Mouse (Mus musculus): ENCODE results near the gene March9. TPM values are rescaled to one million over a fixed set of nuclear protein-coding genes. Genes with fewer than 3 reads are reported as not detected.
A peak's percentile ranks its signal among the peaks of the same experiment; 100 is the strongest.

Gene March9
- under 1 TPM; 0.62 to 0.82 TPM for total RNA-seq (2021)
- long read RNA-seq, experiment 1, partial matches to known transcripts = 0 of 1 reads
- long read RNA-seq, experiment 1, other reads (novel, unspliced or antisense) = 1 of 1 reads
- long read RNA-seq, experiment 2, partial matches to known transcripts = 0 of 1 reads
- long read RNA-seq, experiment 2, other reads (novel, unspliced or antisense) = 0 of 1 reads

DNA sequence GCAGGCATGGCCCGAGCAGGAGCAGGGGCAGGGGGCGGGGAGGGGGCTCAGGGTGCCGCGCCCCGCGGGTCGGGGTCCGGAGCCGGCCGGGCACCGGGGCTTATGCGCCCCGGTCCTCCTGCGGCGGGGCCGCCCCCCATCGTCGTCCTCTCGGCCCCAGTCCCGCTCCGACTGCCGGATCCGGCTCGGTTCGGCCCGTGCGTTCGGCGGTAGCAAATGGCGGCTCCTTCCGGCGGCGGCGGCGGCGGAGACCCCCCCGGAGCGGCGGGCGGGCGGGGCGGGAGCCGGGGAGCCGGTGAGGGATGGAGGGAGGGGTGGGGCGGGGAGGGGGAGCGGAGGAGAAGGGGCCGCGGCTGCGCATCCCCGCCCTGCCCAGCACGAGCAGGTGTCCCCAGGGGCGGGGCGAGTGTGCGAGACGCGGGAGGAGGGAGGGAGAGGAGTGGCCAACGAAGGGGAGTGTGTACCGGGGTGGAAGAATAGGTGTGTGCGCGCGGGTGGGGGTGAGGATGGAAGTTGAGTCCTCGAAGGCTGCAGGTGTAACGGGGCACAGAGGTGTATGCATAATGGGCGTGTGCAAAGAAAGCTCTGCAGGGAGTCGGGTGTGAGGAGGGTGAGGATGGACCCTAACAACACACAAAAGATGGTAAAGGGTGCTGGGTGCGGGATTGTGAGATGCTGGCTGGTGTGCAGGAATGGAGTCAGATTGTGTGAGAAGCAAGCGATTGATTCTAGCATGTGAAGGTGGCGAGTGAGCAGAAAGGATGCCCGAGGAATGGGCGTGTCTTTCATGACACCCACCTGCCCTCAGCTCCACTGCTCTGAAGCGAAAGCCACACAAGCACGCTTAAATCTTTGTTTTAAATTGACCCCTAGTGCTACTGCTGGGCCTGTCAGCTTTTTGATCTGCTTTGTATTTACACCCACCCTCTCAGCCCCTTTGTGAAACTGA lies at the start of gene March9:
TSS of gene March9 (minus strand) at position 217 of the 949 bp plus-strand sequence.
- peak; percentile 59 for DNase-seq

DNA sequence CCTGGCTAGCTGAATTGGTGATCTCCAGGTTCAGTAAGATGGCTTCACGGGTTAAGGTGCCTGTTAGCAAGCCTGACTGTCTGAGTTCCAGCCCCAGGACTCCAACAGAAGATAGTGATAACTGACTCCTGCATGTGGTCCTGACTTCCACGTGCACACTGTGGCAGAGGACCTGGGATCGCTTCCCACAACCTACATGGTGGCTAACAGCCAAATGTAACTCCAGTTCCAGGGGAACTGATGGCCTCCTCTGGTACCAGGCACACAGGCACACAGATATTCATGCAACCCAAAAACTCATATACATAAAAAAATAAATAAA lies 48.2 kb upstream of the March9 start:
- no peak for DNase-seq

DNA sequence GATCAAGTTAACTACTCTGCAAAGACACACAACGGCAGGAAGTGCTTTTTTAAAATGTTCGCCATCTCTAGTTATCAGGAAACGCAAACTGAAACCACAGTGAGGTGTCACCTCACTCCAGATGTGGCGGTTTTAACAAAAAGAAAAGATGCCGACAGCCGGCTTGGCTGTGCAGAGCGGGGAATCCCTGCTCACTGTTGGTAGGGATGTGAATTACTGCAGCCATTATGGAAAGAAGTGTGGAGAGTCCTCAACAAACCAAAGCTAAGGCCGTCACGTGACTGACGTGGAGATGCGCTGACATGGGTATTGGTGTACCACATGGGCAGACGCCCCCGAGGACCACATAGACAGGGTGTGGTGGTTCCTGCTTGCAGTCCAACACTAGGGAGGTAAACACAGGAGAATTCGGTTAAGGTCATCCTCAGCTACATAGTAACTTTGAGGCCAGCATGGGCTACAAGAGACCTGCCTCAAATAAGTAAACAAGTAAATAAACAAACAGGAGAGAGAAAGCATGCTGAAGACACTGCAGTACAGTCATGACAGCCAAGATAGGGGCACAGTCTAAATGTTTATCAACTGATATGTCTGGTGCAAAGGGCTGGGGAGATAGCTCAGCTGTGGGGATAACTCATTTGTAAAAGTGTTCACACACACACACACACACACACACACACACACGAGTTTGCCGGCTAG lies 47.7 kb upstream of the March9 start:
- no peak for DNase-seq

DNA sequence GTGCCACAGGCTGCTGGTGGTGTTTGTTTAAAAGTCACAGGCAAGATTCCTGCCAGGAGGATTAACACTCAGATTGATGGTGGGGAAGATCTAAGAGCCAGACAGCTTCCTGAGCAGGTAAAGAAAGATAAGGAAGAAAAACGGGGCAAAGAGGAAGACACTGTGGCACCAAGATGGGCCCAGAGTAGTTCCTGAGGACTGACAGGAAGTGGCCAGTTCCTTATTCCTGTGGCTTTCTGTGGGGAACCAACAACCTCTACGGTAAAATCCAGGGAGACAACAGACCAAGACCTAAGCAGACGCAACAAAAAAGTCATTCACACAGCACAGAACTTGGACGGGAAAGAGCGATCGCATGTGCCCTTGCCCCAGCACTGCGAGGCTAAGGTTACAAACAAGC lies 43.6 kb upstream of the March9 start:
- no peak for DNase-seq

DNA sequence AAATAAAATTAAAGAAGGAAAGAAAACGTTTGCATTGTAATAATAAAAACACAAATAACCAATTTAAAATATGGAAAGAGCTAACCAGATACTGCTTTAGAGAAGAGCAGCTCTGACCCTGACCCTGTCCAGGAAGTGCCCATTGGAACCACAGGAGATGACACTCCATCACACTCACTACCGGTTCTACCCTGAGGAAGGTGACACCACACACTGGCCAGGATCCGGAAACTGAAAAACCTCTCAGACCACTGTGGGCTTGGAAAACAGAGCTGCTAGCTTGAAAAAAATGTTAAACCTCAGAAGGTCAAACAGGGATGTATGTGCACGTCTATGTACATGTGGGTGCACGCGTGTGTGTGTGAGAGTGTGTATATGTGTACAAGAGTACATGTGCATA lies 41.2 kb upstream of the March9 start:
- no peak for DNase-seq

DNA sequence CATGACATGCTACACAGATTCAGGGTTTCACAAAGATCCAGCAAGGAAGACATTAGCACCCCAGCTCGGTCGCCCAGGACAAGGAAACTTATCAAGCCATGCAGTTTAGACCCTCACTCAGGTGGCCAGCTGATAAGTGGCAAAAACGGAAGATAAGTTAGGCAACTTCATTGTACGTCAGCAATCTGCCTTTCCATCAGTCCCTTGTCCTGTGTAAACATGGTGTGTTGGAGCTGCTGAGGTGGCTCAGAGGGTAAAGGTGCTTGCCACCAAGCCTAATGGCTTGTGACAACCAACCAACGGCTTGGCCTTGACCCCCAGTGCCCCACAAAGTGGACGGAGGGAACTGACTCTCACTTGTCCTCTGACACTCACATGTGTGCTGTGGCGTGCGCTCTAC lies 40.4 kb upstream of the March9 start:
- DNase-seq = no peak

DNA sequence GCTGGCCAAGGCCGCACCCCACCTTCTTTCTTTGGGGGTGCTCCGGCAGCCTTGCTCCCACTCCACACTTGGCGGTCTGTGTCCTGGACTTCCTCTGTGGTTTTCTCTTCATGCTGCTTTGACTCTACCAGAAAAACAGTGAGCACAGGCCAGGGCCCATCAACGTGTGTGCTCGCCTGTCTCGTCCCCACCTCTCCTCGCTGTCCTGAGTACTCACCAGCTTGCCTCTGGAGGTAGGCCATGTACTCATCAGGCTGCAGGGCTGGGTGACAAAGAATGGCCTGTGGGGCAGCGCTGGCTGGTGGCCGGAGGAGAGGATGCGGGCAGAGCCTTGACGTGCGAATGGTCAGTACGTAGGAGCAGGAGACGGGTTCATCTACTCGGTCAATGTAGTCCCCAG lies 39.9 kb upstream of the March9 start:
- no peak for DNase-seq

DNA sequence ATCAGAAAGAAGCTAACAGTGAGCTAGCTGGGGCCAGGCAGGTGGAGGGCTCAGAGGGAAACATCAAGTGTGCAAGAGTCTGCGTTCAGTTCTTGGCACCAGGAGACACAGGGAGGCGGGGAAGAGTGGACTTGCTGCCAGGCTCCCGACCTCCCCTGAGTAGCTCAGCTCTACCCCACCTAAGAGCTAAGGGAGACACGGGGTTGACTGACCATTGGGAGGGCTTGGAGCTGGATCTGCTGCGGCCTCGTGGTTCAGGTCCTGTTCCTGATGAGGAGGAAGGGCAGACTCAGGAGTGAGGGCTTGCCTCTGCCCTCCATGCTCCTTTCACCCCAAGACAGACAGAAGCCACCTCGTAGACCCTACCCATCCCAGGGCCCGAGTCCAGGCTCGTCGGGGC lies 39.2 kb upstream of the March9 start:
- DNase-seq = no peak

DNA sequence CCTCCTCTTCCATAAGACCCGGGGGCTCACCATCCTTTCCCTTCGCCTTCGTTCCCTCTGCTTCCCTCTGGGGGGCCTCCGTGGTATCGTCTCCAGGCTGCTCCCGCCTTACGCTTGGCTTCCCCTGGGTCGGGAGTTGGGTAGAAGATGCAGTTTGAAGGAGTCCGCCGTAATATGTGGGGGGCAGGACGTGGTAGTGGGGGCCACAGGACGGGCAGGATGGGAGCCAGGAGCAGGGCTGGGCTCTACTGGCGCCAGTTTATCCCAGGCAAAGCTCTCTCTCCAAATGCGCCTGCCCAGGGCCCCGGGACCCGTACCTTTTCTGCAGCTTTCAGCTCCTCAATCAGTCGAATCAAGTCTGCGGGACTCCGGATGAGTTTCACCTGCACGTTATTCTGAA lies 38.5 kb upstream of the March9 start:
- DNase-seq = no peak

DNA sequence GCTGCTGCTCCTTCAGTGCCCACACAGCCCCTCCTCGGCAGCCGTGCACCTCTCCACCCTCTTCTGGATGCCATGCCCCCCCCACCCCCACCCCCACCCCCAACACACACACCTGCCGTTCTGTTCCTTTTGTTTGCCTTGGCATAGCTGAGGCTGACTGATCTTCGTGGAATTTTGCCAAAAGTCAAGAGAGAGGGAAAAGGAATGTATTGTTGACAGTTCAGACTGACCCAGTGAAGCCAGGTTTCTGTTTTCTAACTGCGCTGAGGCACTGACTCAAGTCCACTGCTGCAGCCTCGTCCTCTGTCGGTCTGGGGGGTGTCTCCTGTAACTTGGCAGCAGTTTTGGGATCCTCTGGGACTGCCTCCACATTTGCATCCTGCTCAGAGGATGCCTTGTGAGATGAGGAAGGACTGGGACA lies 34.4 kb upstream of the March9 start:
- DNase-seq = no peak

DNA sequence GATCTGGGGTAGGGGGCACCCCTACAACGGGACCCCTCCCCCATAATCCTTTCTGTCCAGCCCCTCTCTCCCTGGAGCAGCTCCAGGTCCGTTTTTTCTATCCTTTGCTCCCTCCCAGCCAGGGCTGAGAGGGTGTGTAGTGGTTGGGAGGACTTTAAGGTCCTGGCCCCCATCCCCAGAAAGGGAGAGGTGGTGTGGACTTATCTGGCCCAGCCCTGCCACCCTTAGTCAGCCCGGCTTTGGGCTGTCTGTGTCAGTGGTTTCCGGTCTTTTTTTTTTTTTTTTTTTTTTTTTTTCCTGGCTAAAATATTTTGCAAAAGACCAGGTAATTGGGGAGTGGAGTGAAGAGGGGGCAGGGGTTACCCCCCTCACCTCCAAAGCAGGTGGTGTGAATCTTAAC lies 32.8 kb upstream of the March9 start:
- no peak for DNase-seq

DNA sequence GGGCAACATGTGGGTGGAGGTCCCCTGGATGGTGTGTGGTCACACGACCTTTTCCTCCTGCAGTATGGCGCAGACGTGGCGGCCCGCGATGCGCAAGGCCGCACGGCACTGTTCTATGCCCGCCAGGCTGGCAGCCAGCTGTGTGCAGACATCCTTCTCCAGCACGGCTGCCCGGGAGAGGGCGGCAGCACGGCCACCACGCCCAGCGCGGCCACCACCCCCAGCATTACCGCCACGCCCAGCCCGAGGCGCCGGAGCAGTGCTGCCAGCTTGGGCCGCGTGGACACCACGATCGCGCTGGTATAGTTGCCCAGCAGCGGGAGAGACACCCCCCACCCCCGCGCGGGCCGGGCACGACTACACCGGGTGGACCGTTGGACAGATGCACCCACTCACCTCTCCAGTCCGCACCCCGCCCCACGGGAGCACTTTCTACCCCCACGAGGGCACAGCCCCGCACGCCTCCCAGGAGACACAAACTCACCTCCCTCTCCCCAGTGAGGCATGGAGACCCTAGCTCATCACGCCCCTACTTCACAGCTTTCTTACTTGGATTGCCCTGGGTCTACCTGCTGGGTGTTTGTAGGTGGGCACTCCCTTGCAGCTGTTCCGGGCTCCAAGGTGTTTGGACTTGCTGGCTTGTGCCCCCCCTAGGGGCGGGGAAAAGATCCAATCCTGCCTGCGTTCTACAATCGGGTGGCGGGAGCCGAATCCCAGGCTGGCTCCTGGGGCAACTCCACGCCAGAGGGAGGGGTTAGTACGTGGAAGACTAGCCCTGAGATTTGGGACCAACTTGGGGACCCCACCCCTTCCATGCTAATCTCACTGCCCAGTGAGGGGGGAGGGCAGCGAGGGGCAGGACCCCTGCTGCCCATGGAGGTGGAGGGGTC lies 31.8 kb upstream of the March9 start:
- no peak for DNase-seq

DNA sequence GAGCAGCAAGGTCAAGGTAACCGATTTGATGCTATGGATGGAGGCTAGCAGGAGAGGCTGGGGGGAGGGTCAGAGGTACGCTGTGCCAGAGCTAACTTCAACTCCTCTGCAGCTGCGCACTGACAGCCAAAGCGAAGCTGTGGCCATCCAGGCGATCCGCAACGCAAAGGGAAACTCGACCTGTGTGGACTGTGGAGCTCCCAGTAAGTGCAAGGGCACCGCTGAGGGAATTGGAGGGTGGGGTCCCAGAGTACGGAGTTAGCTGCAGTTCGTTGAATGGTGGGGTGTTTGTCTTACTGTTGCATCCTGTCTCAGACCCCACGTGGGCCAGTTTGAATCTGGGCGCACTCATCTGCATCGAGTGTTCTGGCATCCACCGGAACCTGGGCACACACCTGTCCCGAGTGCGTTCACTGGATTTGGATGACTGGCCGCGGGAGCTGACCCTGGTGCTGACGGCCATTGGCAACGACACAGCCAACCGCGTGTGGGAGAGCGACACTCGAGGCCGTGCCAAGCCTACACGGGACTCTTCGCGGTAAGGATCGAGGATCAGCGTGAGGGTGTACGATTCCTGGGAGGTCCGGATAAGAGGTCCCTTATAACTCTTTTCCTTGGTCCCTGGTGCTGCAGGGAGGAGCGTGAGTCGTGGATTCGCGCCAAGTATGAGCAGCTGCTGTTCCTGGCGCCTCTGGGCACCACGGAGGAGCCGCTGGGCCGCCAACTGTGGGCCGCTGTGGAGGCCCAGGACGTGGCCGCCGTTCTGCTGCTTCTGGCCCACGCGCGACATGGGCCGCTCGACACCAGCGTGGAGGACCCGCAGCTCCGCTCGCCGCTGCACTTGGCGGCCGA lies 30.8 kb upstream of the March9 start:
- DNase-seq = no peak

DNA sequence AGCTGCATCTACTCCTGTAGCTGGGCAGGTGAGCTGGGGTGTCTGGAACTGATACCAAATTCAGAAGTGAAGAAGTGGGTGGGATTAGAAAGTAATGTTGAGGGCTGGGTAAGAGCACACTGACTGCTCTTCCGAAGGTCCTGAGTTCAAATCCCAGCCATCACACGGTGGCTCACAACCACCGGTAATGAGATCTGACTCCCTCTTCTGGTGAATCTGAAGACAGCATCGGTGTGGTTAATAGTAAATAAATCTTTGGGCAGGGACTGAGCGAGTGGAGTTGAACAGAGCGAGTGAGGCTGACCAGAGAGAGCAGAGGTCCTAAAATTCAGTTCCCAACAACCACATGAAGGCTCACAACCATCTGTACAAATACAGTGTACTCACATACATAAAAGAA lies 25.6 kb upstream of the March9 start:
- DNase-seq = no peak

DNA sequence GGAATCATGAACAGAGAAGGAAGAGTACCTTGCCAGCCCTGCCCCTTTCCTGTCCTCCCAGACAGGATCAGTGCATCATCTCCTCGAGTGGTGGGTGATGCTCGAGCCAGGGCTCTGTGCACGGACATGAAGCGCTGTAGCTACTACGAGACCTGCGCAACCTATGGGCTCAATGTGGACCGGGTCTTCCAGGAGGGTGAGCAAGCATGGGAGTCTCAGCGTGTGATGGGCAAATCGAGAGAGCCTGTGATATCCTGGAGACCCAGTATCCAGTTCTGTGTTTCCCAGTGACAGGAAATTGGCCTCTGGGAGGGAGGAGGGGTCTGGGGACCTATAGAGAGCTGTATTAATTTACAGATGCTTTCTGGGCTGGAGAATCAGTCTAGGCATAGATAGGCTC lies 25.1 kb upstream of the March9 start:
- no peak for DNase-seq

DNA sequence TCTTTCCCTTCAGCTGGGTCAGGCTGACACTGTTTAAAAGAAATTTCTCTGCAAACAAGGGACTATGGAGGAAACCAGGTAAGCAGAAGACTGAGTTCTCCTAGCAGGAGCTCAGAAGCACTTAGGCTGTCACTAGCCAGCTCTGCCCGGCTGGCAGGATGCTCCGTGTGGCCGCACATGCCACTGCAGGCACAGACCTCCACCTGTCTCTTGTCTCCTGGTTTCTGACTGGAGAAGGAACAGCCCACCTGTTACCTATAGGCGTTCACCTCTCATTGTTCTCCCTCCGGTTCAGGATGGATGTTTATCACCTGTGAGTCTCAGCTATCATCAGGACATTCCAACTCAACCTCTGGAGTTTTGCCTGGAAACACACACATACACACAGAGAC lies 23.9 kb upstream of the March9 start:
- DNase-seq = no peak

DNA sequence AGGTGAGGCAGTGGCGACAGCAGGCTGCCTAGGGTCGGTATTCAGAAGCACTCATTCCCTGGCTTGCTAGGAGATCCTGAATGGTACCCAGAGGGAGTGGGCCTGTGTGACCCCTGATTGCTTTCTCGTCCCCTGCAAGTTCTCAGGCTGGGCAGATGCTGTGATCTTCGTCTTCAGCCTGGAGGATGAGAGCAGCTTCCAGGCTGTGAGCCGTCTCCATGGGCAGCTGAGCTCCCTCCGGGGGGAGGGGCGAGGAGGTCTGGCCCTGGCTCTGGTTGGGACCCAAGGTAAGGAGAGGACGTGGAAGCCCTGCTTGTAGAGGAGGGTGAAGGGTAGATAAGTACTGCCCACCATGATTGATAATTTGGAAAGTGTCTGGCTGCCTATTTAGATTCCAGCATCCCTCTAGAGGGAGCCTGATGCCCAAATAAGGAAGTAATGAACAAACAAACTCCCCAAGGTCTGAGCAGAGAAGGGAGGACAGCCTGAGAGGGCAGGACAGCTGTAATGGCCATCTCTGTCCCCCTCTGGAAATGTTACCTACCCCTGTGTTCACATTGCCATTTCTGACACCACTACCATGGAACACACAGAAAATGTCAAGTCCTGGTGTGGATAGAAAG lies 23.4 kb upstream of the March9 start:
- DNase-seq = no peak

DNA sequence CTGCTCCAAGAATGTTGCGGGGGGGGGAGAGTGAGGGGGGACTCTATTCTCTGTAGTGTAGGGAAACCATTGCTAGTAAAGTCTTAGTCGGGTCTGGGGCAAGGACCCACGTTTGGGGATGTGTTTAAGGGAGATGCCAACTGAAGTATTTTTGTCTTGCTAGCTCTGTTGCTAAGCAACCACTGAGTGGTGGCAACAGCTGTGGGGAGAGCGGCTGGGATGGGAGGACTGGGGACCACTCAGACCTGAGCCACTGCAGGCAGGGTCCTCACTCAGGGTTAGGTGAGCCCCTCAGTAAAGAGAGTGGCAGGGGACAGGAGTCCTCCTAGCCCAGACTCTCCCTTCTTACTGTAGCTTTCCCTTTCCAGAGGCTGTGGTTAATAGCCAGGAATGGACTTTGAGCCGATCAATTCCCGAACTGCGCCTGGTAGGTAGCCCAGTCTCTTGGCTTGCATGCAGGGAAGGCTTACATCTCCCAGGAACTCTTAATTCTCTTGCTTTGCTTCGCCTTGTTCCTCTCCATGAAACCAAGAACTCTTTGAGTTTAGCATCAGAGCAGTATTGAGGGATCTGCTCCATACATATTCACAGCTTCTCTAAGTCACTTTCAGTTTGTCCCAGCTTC lies 22.1 kb upstream of the March9 start:
- DNase-seq = no peak

DNA sequence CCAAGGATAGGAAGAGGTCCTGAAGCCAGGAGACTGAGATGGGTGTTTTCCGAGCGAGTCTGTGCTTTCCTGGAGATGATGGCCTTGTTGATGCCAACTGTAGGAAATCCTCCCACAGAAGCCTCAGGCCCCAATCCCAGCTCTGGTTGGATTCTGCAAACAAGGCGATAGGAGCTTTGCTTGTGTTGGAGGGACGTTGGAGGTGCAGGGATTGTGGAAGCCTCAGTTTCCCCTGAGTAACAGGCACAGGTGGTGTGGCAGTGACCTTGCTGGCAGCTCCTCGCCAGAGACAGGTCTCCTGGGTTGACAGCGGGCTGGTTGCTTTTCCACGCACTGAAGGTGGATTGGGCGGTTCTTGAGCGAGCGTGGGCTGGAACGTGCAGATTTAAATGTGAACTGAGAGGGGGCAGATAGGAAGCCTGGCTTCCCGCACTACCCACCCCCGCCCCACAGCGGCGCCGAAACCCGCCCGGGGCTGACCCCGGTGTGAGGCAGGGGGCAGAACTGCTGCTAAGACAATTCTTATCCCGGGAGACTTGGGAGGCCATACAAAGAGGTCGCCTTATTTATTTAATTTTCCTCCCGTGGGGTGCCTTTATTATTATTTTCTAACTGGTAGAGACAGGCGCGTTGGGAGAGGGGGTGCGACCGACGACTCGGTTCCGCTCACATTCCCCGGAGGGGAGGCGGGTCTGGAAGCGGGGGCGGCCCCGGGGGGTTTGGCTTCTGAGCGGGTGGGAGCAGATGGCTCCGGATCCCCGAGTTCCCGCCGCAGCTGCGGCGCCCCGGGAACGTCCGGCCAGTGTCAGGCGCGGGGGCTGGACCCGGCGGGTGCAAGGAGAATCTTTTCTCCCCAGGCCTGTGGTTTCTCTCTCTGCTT lies 21.2 kb upstream of the March9 start:
- DNase-seq = peak; percentile 72

All from gastrocnemius, postnatal 25 days (tissue).